Mouse (Mus musculus) layer of hippocampus, adult 6 months (tissue): ENCODE results near the gene Ccna2. TPM values are rescaled to one million over a fixed set of nuclear protein-coding genes. Genes with fewer than 3 reads are reported as not detected.

Experiments used
- long read RNA-seq, 2 experiments: library from polyadenylated mRNA; unstranded; transcript quantifications; one replicate each; pipeline ENCODE4 v2.0.0; 2019 to 2020
- polyA plus RNA-seq: library from polyadenylated mRNA; unstranded; fragments of <200 nt; fragmentation: Nextera tagmentation; gene quantifications from 2 replicates; pipeline ENCODE4 v1.2.3, GENCODE M21; 2021

Ccna2 gene
- polyA plus RNA-seq, result 1.1 TPM in 2 replicates
- long read RNA-seq, experiment 1, partial matches to known transcripts, result 0 of 2 reads
- long read RNA-seq, experiment 1, other reads (novel, unspliced or antisense), result 0 of 2 reads
- long read RNA-seq, experiment 2, partial matches to known transcripts, result 0 of 1 reads
- long read RNA-seq, experiment 2, other reads (novel, unspliced or antisense), result 0 of 1 reads

DNA sequence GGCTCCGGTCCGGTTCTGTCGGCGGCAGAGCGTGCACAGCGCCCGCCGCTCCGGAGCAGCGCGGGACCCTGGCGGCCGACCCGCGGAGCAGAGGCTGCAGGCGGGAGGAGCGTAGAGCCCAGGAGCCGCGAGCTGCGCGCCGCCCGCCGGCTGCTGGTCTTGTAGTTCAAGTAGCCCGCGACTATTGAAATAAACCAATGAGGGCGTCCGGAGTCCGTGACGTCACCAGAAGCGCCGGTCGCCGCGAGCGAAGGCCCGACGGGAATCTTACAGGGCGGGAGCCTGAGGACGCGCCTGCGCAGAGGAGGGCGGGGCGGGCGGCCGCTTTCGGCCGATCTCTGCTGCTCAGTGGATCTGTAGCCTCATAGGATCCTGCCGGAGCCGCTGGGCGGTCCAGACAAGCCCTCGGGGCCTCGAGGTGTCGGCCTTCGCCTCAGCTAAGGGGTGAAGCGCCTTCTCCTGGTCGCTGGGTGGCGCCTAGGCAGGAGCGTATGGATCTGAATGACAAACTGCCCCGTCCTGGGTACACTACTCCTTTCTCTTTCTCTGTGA is at the start of gene Ccna2:
Gene Ccna2 (minus strand): TSS at position 324 of the 552 bp plus-strand sequence.

DNA sequence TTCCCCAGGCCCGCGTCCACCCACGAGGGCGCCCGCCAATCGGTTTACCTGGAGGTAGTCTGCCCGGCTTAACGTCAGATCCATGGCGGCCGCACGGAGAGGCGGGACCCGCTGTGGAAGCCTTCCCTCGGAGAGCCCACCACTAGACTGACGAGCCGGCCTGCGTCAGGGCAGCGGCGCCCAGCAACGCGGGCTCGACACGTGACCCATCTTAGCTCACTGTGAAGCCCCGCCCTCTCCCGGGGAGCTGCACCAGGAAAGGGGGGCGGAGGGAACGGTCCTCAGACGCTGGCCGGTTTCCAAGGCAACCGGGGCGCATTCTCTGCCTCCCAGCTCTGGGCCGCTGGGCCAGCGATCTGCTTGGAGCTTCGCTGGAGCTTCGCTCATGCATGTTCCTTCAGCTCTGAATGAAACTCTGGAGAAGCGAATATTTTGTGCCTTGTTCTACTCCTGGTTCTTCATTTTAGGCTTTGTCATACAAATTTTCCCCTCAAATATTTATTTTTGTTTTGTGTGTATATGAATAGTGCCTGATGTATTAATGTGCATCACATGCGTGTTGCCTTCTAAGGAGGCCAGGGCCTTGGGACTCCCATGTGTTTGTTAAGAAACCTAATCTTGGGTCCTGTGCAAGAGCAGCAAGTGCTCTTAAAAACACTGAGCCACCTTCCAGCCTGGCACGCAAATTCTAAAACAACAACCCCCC is 41.4 kb upstream of the Ccna2 start, which contains the start of gene Bbs7:
Gene Bbs7 (minus strand): TSS at position 276 of the 706 bp plus-strand sequence.

DNA sequence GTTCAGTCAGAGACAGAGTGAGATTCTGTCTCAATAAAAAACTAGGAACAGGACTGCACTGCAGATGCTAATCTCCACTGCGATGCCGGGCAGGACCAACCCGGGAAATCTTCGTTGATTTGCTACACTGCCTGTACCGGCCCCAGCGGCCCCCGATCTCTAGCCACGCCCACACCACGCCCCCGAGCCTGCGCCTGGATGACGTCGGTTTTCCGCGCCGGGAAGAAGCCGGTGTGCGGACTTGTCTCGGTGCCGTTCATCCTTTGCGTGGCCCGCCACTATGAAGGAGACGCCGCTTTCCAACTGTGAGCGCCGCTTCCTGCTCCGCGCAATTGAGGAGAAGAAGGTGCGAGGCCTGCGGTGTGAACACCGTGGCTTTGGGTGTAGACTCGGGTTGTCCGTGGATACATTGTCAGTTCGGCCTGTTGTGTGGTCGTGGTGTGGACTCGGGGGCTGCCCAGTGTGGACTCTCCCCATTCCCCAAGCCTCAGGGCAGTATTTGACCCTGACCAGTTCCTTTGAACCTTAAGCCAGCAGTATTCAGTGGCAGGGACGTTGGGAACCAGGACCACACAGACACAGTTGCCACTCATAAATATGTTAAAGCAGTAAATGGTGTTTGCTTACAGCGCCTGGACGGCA is 19.4 kb downstream of the Ccna2 start, which contains the start of gene Exosc9:
Gene Exosc9 (plus strand): TSS at position 201 of the 642 bp plus-strand sequence.

GRCm38 (mm10) chr3:36521073-36522060 is 50.6 kb downstream of the Ccna2 start, which contains the start of gene Gm11549:
Gene Gm11549, minus strand, starts transcription at chr3:36521813.

Other genes with a start within 250 kb of the Ccna2 start
- 141 and 155 TPM in 2 replicates for gene Anxa5, start 96.3 kb downstream of the Ccna2 start, polyA plus RNA-seq
- 0.33 and 0.41 TPM in 2 replicates for gene 1810062G17Rik, start 96.2 kb downstream of the Ccna2 start, polyA plus RNA-seq
- 5.1 and 5.3 TPM in 2 replicates for gene Gm11549, start 50.3 kb downstream of the Ccna2 start, polyA plus RNA-seq
- gene Exosc9, start 19.5 kb downstream of the Ccna2 start, polyA plus RNA-seq, result 40.9 and 41.1 TPM in 2 replicates
- 6.5 and 7.8 TPM in 2 replicates for gene Bbs7, start 41.3 kb upstream of the Ccna2 start, polyA plus RNA-seq
- gene Trpc3, start 118.0 kb upstream of the Ccna2 start, polyA plus RNA-seq, result 1.3 and 3.0 TPM in 2 replicates